Mouse (Mus musculus) bone marrow, adult 2 months (tissue): ENCODE results near the gene Prrt1.

Experiments used
- CTCF ChIP-seq: fragments of 200-500 bp; IDR thresholded peaks from 2 replicates; pipeline ENCODE4 v1.5.1; 2011; ENCODE audit warnings: low read length, control low read depth; ENCODE audit not compliant: control insufficient read depth, insufficient read depth
- POLR2A ChIP-seq: fragments of 200-500 bp; IDR thresholded peaks from 2 replicates; pipeline ENCODE4 v1.6.1; 2011; ENCODE audit warnings: low read depth, mild to moderate bottlenecking, control low read depth, low read length, borderline replicate concordance; ENCODE audit not compliant: control insufficient read depth

GRCm38 (mm10) chr17:34643944-34644343 is 14.6 kb downstream of the Prrt1 start:
- TF ChIP-seq CTCF (no peak), POLR2A (no peak)
